ENCODE assay signal across 8 mouse cellular contexts in genomic region chr13:97757033-97757432, GRCm38 (mm10). TPM values are rescaled to one million over a fixed set of nuclear protein-coding genes. Genes with fewer than 3 reads are reported as not detected.
DNase-seq lines count a peak whose midpoint lies in the region; ATAC-seq and TF ChIP-seq lines count a peak whose summit lies in the region.

No protein-coding gene starts in this region.

- H3K9me3 ChIP-seq in kidney, embryonic 15.5 days (replicated peaks), result no peaks in the 10 kb centered on the region
- no peaks in the 10 kb centered on the region for H3K9me3 ChIP-seq in kidney, embryonic 14.5 days (ENCODE audit: control insufficient read depth, low read length)
- H3K9me3 ChIP-seq in hindbrain, postnatal 0 days (ENCODE audit: low read length), result no peaks in the 10 kb centered on the region

- H3K36me3 ChIP-seq in kidney, embryonic 15.5 days, result no peaks in the 10 kb centered on the region
- no peaks in the 10 kb centered on the region for H3K36me3 ChIP-seq in kidney, embryonic 14.5 days (ENCODE audit: control insufficient read depth, insufficient read depth, low read length)
- no peaks in the 10 kb centered on the region for H3K36me3 ChIP-seq in hindbrain, postnatal 0 days (ENCODE audit: insufficient read depth, low read length)

- no peaks in the 10 kb centered on the region for H3K4me1 ChIP-seq in kidney, embryonic 15.5 days
- H3K4me1 ChIP-seq in kidney, embryonic 14.5 days (ENCODE audit: control insufficient read depth, insufficient read depth, low read length), result no peaks in the 10 kb centered on the region
- H3K4me1 ChIP-seq in hindbrain, postnatal 0 days (ENCODE audit: insufficient read depth, low read length), result peaks cover 5% of the 10 kb centered on the region; the same call in 1 of the 2 replicates

- H3K27me3 ChIP-seq in kidney, embryonic 15.5 days, result no peaks in the 10 kb centered on the region
- H3K27me3 ChIP-seq in kidney, embryonic 14.5 days (ENCODE audit: control insufficient read depth, insufficient read depth, low read length), result no peaks in the 10 kb centered on the region
- no peaks in the 10 kb centered on the region for H3K27me3 ChIP-seq in hindbrain, postnatal 0 days (ENCODE audit: insufficient read depth, low read length)

- 0 out of 2 replicates have a peak overlapping the region, but pooled peaks have one; percentile 28 for H3K27ac ChIP-seq in kidney, embryonic 15.5 days
- no peak overlapping the region for H3K27ac ChIP-seq in kidney, embryonic 14.5 days (ENCODE audit: low read depth, low read length)
- H3K27ac ChIP-seq in hindbrain, postnatal 0 days, result peak overlapping the region; percentile 33

- H3K4me2 ChIP-seq in kidney, embryonic 15.5 days, result no peak overlapping the region
- no peak overlapping the region for H3K4me2 ChIP-seq in kidney, embryonic 14.5 days (replicated peaks; ENCODE audit: low read depth, low read length)
- H3K4me2 ChIP-seq in hindbrain, postnatal 0 days (ENCODE audit: low read depth, low read length), result no peak overlapping the region

- no peak overlapping the region for H3K4me3 ChIP-seq in kidney, embryonic 15.5 days (replicated peaks)
- no peak overlapping the region for H3K4me3 ChIP-seq in kidney, embryonic 14.5 days (ENCODE audit: low read length)
- no peak overlapping the region for H3K4me3 ChIP-seq in hindbrain, postnatal 0 days (ENCODE audit: low read length)

- DNase-seq in adipocyte (ENCODE audit: low spot score), result peak; percentile 66
- DNase-seq in frontal cortex, postnatal 10 days (ENCODE audit: low spot score in 2 of 2), result peak; percentile 30 to 38
- DNase-seq in hindbrain, postnatal 0 days (ENCODE audit: low spot score), result peak; percentile 62
- DNase-seq in right cerebral cortex, postnatal 4 days, result peak; percentile 65
- no peak for DNase-seq in spleen, postnatal 4 days (ENCODE audit: low spot score in 2 of 2)

- 76% methylated on average over 4 of the region's 4 CpGs for WGBS in kidney, embryonic 15.5 days
- 82% methylated on average over 4 of the region's 4 CpGs for WGBS in kidney, embryonic 14.5 days
- 34% methylated on average over 4 of the region's 4 CpGs for WGBS in hindbrain, postnatal 0 days

- no peak for TF ChIP-seq CTCF in hindbrain, postnatal 0 days (IDR thresholded peaks at IDR 0.05; ENCODE audit: low read depth)

- no peak for ATAC-seq in kidney, embryonic 15.5 days (replicated peaks; ENCODE audit: low FRiP score)
- ATAC-seq in kidney, embryonic 14.5 days (ENCODE audit: low FRiP score, low TSS enrichment), result no peak
- ATAC-seq in hindbrain, postnatal 0 days, result peak; percentile 62; the same call in 1 of the 2 replicates
- ATAC-seq in megakaryocyte progenitor cell, adult 5-6 weeks (replicated peaks; ENCODE audit: poor library complexity), result no peak

- no peak overlapping the region for H3K9ac ChIP-seq in kidney, embryonic 15.5 days
- H3K9ac ChIP-seq in kidney, embryonic 14.5 days (ENCODE audit: low read depth, low read length), result no peak overlapping the region
- no peak overlapping the region for H3K9ac ChIP-seq in hindbrain, postnatal 0 days (replicated peaks; ENCODE audit: low read length)

RNA-seq across cellular contexts. Expression of gene Gm10260, which starts 3.4 kb away (rescaled TPM):
- polyA plus RNA-seq in kidney, embryonic 15.5 days (2015; fragmentation: Nextera tagmentation; extraction: Ambion mirVana), result 3.4 and 6.9 TPM in 2 replicates
- polyA plus RNA-seq in kidney, embryonic 14.5 days (2014; fragmentation: Nextera tagmentation; extraction: Ambion mirVana), result 9.0 and 10.0 TPM in 2 replicates
- 170 and 196 TPM in 2 replicates for total RNA-seq in hindbrain, postnatal 0 days (2014; rRNA removed)
- polyA plus RNA-seq in hindbrain, postnatal 0 days (2015; fragmentation: Nextera tagmentation; extraction: Ambion mirVana), result 4.0 TPM in 2 replicates
- total RNA-seq in megakaryocyte progenitor cell, adult 5-6 weeks (2015), result 28.1 and 29.0 TPM in 2 replicates
- 32.0 and 32.5 TPM in 2 replicates for total RNA-seq in megakaryocyte progenitor cell, adult 5-6 weeks (2017)

Comparison
In these comparisons a context has a peak if more than half of its experiments do, and no peak if none do; other contexts are left out.
1. DNase-seq: peak in adipocyte (single experiment), frontal cortex, postnatal 10 days (2 of 2), hindbrain, postnatal 0 days (single experiment) and right cerebral cortex, postnatal 4 days (single experiment); none in spleen, postnatal 4 days (0 of 2).